Mouse (Mus musculus) MN1 (cell line): ENCODE data around the gene Gfod1.

ENCODE experiments used
- DNase-seq: peaks from one replicate; pipeline ENCODE4 v3.0.0-alpha.2; 2016; ENCODE audit warnings: low spot score

The Gfod1 gene

DNA sequence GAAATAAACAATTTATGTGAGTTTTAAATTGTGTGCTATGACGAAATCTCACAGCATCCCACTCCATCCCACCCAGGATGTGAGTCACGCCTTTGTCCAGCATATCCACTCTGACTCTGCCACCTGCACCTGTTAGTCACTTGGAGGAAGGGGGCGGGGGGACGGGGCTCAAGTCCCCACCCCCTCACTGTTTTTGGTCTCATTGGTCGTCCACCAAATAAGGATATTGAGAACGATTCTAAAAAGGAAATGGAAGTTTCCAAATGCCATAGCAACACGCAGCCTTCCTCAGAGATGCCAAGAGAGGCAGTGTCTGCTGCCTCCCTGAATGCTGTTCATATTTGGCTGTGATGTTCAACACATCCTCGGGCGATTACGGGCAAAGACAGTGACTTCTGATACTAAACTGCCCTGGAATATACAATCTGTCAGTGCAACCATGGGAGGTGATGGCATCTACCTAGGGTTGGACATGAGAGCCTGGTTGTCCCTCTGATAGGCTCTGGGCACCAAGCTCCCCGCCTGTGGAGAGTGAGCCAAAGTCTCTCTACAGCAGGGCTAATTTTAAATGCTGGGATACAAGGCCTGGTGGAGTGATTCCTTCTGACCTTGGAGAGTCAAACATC is 41.7 kb downstream of the Gfod1 start:
- no peak for DNase-seq

- DNase-seq = no peak
Observed at GRCm38 (mm10) chr13:43261287-43261686, 42.7 kb downstream of the Gfod1 start.

- no peak for DNase-seq
Observed at GRCm38 (mm10) chr13:43260731-43261130, 43.2 kb downstream of the Gfod1 start.

GRCm38 (mm10) chr13:43256447-43256846 is 47.5 kb downstream of the Gfod1 start:
- DNase-seq = no peak

- DNase-seq = no peak
Observed at GRCm38 (mm10) chr13:43253526-43253925, 50.4 kb downstream of the Gfod1 start.

DNA sequence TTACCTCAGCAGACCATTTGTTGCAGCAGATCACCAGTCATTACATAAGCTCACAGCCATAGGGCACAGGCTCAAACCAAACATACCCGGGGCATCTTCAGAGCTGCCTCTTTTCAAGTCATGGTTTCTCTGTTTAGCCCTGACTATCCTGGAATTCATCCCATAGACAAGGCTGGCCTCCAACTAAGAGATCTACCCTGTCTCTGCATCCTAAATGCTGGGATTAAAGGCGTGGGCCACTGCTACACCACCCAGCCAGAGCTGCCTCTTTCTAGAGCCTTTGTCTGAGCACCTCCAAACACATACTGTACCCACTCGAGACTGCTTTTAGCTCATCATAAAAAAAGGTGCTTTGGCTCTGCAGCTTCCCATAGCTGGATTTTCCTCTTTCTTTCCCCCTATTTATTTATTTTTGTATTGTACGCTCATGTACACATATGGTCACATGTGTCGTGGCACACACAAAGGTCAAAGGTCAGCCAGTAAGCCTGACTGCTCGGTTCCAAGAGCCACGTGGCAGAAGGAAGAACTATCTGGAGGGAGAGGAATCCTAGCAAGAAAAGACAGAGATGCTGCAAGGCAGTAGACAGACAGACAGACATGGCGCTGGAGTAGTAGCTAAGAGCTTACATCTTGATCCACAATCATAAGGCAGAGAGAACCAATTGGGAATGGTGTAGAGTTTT is 51.7 kb downstream of the Gfod1 start:
- no peak for DNase-seq

DNA sequence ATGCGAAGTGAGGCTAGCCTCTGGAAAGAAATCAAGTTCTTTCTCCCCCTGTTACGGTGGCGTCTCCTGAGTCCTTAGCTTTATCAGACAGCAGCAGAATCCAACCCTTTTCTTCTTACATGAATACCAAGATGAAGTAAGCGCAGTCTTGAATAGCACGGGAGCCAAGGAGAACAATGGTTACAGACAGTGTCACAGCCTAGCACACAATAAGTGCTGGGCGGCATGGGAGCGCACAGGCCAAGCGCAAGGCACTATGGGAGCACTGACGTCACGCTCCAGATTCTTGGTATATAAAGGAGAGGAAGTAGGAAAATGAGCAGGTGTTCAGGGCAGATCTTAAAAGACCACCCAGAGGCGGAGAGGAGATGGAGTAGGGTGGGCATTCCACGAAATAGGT is 52.6 kb downstream of the Gfod1 start:
- DNase-seq = no peak

DNA sequence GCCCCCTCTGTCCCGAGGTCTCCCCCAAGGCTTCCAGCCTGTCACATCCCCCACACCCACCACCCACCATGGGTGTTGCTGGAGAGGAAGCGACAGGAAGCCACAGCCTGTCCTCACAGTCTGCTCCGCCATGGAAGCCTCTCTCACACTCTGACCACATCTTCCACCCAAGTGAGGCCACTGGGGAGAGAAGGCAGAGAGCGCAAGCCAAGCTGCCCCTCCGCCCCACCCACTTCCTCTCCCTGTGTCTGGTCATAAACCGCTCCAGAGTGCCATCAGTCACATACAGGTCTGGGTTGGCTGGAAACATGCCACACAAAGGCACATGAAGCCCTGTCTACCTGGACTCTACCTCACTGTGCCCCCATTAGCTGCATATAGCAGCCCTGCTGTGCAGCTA is 53.3 kb downstream of the Gfod1 start:
- DNase-seq = no peak

DNA sequence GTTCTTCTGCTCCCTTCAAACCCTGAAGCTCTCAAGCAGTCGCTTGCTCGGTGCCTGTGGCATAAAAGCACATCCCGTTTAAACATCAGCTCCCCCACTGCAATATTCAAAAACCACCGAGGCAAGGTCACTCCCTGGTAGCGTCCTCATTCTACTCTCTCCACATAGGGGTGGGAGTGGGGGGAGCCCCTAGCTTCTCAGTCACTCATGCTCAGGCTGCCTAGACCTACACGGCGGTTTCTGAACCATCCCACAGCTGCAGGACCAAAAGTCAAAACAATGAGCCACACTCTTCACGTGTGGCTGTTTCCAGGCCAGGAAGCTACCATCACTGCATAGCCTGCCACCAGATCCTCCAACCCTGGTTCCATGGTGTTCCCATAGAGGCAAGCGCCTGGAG is 53.9 kb downstream of the Gfod1 start:
- DNase-seq = no peak

DNA sequence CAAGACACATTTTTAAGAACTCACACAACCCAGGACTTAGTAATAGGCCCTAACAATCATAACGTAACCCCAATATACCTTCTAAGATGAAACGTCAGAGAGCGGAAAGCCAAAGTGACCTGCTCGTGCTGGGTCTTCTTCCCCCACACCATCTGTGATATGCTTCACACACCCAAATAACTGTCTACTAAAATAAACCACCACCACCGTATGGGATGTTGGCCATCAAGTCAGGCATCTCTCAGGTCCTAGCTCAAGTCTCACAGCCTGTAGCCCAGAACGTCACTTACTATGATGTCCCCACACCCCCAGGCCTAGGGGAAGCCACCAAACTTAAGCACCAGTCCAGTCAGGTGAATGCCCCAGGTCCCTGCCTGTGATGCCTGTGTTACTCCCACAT is 55.6 kb downstream of the Gfod1 start:
- DNase-seq = no peak

GRCm38 (mm10) chr13:43246876-43247275 is 57.1 kb downstream of the Gfod1 start:
- DNase-seq = no peak

DNA sequence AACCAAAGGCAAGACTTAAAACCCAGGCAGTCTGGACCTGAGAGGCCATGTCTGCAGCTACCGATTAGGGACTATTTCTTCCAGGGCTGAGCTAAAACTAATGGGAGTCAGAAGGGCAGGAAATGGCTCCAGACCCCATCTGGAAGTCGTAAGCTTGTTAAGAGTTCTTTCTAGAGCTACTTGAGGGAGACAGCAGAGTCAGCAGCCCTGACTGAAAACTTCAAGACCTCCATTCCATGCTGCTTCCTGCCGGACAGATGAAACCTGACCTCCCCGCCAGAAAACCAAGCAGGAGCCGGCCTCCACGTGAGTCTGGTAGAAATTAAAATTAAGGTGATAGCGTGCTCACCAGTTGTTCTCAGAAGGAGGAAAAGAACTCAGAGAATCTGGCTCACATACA is 60.2 kb downstream of the Gfod1 start:
- DNase-seq = no peak

- no peak for DNase-seq
Observed at GRCm38 (mm10) chr13:43243240-43243639, 60.7 kb downstream of the Gfod1 start.

DNA sequence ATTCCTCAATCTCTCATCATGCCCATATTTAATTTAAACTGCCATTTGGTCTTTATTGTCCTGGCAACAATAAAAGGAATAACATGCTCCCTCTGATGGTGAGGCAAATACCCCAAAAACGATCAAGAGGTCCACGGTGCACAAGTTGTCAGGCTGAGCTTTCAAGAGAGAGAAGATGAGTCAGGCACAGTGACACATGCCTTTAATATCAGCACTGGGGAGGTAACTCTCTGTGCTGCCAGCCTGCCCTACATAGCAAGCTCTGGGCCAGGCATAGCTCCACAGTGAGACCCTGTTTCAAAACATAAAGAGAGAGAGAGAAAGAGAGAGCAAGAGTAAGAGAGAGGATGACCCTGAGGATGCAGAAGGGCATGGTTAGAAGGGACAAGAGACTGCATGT is 62.2 kb downstream of the Gfod1 start:
- no peak for DNase-seq

- DNase-seq = peak; percentile 16
Observed at GRCm38 (mm10) chr13:43241069-43241468, 62.9 kb downstream of the Gfod1 start.

DNA sequence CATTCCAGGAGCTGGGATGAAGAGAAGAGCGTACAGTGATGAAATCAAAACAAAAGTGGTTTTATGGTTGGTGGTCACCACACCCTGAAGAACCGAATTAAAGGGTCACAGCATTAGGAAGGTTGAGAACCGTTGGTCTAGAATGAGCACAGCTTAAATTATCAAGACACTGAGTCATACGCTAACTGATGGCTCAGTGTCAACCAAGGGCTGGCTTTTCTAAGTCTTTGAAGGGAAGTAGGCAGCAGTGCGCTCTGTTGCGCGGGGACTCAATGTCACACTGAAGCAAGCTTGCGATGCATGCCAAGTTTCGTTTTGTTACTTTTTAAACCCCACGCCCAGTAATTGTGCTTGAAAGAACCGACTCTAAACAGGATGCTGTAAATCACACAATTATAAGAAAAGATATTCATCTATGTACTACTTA is 64.2 kb downstream of the Gfod1 start:
- peak; percentile 36 for DNase-seq

DNA sequence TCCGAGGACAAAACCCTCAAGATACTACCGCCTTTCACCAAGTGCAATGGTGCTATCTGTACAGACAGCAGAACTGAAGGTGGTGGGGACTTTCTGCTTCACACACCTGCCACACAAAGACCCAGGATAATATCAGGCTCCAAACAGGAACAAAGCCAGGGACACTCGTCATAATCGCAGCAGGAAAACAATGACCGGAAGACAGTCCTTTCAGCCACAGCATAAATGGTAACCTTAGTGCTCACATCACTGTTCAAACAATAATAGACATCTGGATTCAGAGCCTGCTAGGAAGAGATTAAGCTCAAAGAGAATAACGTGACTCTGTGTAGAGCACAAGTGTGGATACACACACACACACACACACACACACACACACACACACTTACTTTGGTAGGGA is 67.3 kb downstream of the Gfod1 start:
- DNase-seq = no peak

GRCm38 (mm10) chr13:43235982-43236381 is 68.0 kb downstream of the Gfod1 start:
- no peak for DNase-seq

DNA sequence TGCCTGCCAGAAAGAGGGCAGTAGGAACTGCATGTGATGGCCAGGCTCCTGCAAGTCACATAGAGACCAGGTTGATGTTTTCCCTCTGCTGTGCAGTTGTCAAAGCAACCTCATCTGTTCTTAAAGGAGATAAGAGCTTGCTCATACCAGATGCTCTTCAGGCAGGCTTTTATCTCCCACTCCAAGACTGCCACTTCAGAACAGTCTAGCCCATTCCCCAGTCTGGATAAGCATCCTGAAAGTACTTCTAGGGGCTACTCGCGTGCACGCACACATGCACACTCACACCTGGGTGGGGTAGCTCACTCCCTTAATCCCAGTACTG is 68.4 kb downstream of the Gfod1 start:
- DNase-seq = peak; percentile 50

DNA sequence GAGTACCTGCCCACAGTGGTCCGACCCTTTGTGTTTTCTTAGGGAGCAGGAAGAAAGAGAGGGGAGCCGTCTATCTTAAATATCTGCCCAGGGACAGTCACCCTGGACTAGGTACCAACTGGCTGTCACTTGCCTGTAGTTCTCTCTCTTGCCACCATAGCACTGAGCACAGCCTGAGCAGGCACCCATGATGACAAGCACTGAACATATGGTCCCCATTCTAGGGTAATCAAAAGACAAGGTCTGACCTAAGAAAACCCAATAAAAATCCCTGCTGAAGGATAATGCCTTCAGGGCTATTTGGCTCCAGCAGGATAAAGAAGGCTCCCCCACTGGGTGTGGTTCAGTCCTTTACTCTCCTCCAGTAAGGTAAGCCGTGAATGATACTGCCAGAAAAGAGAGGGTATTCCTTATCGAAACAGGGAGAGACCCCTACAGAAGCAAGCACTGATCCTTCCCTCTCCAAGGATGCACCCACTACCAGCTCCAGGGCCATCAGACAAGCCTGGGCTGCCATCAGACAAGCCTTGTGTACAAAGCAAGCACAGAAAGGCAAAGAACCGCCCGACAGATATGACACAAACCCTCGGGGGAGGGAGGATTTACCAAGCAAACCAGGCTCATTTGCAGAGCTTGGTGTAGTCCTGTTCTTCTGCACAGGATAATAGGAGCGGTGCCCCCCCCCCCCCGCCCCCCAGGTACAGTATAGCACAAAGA is 68.9 kb downstream of the Gfod1 start:
- DNase-seq = no peak

DNA sequence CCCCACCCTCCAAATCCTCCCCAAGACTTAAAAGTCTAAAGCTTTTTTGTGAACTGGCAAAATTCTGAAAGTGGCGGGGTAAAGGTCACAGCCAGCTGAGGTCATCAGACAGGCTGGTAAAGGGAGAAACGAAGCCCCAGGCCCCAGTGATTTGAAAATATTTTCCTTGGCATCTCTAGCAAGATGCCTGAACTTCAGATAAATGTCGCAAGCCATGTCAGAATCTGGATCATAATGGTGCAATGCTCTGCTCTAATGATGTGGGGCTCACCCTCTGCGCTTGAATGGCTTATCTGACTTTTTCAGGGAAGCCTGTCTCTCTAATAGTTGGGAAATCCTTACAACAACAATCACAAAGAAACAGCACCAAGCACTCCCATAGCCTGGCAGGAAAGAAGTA is 70.6 kb downstream of the Gfod1 start:
- DNase-seq = no peak

- DNase-seq = peak; percentile 29
Observed at GRCm38 (mm10) chr13:43231965-43232860, 71.8 kb downstream of the Gfod1 start.

GRCm38 (mm10) chr13:43230842-43231241 is 73.1 kb downstream of the Gfod1 start:
- no peak for DNase-seq
